Mouse (Mus musculus): Measurements from ENCODE around the gene Cd44. TPM values are rescaled to one million over a fixed set of nuclear protein-coding genes. Genes with fewer than 3 reads are reported as not detected.

Cd44 gene
- total RNA-seq, 2 experiments from 2014 or later = 31.8 to 61.6 TPM

DNA sequence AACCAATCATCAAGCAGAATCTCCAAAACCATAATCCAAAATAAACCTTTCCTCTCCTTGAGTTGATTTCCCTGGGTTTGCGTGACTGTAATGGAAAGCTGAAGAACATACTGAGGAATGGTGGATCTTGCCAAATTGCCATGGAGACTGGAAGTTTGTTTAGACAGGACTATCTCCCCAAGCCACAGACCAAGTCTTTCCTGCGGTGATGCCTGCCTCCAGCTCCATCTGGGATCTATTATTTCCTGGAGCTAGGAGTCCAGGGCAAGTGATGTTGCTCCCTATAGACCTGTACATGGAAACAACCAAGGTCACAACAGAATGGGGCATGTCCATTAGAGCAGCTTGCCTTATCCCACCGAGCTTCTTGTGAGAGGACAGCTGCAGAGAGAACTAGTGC lies 15.1 kb upstream of the Cd44 start:
- no peak for ATAC-seq (replicated peaks; ENCODE audit: low FRiP score, poor library complexity, severe bottlenecking)

DNA sequence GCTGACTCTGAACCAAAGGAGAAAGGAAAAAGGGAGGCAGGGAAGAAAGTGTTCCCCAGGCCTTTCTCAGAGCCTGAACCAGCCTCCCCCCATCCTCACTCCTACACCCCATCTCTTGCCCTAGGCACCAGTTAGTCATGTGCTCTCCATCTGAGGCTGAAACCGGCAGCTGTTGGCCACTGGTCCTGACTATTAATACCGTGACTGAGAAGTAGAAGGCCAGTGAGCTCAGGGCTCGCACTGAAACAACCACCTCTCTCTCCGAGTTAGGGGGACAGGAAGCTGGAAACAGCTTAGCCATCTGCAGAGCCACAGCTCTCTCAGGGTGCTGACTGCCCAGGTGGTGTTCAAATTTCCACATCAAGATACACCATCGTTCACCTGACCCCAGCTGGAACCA lies 13.2 kb upstream of the Cd44 start:
- no peak for ATAC-seq (replicated peaks; ENCODE audit: low FRiP score, poor library complexity, severe bottlenecking)

- peak; percentile 76 for ATAC-seq (replicated peaks; ENCODE audit: low FRiP score, poor library complexity, severe bottlenecking)
Observed at GRCm38 (mm10) chr2:102913833-102914545, 12.5 kb upstream of the Cd44 start.

GRCm38 (mm10) chr2:102912951-102913350 lies 11.5 kb upstream of the Cd44 start:
- ATAC-seq (replicated peaks; ENCODE audit: low FRiP score, poor library complexity, severe bottlenecking) = no peak

DNA sequence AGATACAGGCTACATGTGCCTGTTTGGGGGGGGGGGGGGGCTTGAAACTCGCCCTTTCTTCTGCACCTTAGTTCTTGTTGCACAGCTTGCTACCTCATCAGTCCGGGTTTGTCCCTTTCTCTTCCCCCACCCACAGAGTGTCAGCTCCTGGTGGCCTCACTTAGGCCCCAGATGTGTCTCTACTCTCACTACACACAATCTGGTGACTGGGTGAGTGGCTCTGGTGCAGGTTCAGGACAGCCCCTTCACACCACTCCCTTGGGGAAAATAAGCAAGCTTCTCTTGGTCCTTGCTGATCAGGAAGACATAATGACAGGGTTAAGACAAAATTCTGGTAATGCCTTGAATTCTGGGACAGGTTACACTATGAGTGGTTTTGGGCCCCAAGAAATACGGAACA lies 11.0 kb upstream of the Cd44 start:
- no peak for ATAC-seq (replicated peaks; ENCODE audit: low FRiP score, poor library complexity, severe bottlenecking)

- ATAC-seq (replicated peaks; ENCODE audit: low FRiP score, poor library complexity, severe bottlenecking) = no peak
Observed at GRCm38 (mm10) chr2:102909403-102909802, 7.9 kb upstream of the Cd44 start.

- no peak for ATAC-seq (replicated peaks; ENCODE audit: low FRiP score, poor library complexity, severe bottlenecking)
Observed at GRCm38 (mm10) chr2:102905604-102906003, 4.1 kb upstream of the Cd44 start.

- no peak for ATAC-seq (replicated peaks; ENCODE audit: low FRiP score, poor library complexity, severe bottlenecking)
Observed at GRCm38 (mm10) chr2:102901828-102902223, 361 bp upstream of the Cd44 start.

DNA sequence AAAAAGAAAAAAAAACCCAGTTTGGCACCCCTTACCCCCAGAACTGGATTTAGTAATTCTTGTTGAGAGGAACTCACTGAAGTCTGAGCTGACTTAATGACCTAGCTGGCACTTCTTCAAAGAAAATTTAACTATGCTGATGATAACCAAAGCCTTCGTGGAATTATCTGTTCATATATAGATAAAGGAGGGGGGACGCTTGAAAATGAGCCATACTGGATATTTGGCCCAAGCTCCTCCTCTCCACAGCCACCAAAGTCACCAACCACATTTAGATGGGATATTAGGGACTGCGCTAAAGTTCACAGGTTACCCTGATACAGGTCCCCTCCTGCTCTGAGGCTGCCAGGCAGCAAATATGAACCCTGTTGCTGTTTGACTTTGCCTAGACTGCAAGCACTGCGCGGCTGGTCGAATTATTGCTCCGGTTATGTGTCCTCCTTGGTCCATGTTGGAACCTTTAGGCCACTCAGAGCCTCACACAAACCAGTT lies 1.2 kb downstream of the Cd44 start:
- ATAC-seq (replicated peaks; ENCODE audit: low FRiP score, poor library complexity, severe bottlenecking) = peak; percentile 28; the same call in 1 of the 2 replicates

DNA sequence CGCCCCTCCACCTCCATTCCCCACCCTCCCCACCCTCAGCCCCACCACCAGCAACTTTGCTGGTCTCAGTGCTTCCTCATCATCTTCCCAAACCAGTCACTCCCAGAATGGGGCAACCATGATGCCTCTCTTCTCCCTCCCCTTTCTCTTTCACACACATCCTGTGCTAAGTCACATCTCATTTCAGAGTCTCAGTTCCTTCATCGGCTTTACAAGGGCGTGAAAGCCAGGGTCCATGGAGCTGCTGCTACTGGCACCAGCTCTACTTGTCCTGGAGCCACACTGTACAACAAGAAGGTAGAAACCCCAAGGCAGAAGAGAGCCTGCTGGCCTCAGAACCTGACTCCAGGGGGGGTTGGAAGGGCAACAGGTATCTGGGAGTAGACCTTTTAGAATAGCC lies 2.2 kb downstream of the Cd44 start:
- ATAC-seq (replicated peaks; ENCODE audit: low FRiP score, poor library complexity, severe bottlenecking) = no peak

DNA sequence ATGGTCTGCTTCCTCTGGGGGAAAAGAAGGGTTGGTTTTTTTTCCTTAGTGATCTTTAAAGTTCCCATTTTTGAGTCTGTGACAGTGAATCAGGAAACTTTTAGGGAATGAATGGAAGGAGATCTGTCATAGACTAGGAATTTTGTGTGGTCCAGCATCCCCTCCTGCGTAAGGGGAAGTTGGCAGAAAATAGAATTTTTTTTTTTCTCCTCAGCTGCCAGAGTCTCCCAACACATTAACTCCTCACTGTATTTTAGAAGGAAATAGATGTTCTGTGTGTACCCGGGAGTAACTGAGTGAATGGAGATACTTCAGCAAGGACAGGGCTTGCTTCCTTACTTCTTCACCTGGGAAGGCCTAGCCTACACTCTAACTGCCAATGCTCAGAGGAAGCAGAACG lies 2.9 kb downstream of the Cd44 start:
- ATAC-seq (replicated peaks; ENCODE audit: low FRiP score, poor library complexity, severe bottlenecking) = no peak

- ATAC-seq (replicated peaks; ENCODE audit: low FRiP score, poor library complexity, severe bottlenecking) = no peak
Observed at GRCm38 (mm10) chr2:102896154-102896553, 5.3 kb downstream of the Cd44 start.

DNA sequence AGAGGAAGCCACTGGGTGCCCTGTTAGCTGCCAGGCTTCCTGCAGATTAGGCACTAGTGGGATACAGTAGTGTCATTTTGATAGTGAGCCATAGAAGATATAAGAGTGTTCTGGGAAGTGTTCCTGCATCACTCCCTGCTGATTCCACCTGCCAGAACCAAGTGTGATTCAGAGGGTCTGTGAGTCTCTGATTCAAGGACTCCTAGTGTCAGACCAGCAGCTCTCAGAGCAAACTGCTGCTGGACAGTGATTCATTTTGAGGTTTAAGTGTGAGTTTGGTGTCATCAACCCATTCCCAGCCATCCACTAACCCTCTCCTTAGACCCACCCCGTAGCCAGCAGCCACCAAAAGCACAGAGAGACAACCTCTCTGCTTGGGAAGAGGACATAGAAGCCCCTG lies 6.3 kb downstream of the Cd44 start:
- ATAC-seq (replicated peaks; ENCODE audit: low FRiP score, poor library complexity, severe bottlenecking) = no peak

- no peak for ATAC-seq (replicated peaks; ENCODE audit: low FRiP score, poor library complexity, severe bottlenecking)
Observed at GRCm38 (mm10) chr2:102894785-102895184, 6.7 kb downstream of the Cd44 start.

DNA sequence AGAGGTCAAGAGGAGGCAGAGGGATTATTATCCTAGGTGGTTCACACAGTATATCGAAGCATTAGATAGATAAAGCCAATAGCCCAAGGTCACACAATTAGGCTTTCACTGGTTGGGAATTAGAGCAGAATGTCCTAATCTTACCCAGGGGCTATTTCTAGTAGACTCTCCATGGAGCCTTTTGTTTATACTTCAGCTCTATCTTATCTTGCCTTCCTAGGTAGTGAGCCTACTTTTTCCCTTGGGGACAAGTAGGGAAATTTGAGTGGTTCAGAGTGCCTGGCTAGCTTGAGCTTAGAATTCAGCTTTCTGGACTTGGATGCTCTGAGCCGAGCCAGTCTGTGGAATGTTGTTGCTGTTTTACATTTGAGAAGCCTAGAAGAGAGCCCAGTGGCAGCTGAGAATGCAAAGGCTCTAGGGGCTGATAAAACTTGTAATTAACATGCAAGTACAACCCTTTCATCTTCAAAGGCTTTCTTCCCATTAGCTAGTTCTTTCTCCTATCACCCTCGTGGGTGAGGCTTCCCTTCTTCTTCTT lies 12.7 kb downstream of the Cd44 start:
- no peak for ATAC-seq (replicated peaks; ENCODE audit: low FRiP score, poor library complexity, severe bottlenecking)

DNA sequence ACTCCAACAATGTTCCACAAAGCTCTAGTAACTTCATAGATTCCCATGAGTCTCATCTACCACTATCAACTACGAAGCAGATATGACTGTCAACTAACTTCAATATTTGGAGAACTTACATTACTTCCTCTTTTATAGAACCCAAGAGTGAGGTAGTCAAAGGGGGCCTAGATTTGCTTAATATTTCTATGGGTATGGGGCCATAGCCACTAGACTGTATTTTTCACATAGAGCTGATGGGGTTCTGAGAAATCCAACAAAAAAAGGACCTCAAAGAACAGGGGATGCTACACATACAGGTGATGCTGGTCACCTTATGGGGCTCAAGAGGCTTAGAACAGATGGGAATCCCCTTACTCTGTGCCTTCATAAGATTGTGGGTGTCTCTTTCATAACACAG lies 14.3 kb downstream of the Cd44 start:
- ATAC-seq (replicated peaks; ENCODE audit: low FRiP score, poor library complexity, severe bottlenecking) = no peak

- no peak for ATAC-seq (replicated peaks; ENCODE audit: low FRiP score, poor library complexity, severe bottlenecking)
Observed at GRCm38 (mm10) chr2:102886306-102886935, 15.0 kb downstream of the Cd44 start.

DNA sequence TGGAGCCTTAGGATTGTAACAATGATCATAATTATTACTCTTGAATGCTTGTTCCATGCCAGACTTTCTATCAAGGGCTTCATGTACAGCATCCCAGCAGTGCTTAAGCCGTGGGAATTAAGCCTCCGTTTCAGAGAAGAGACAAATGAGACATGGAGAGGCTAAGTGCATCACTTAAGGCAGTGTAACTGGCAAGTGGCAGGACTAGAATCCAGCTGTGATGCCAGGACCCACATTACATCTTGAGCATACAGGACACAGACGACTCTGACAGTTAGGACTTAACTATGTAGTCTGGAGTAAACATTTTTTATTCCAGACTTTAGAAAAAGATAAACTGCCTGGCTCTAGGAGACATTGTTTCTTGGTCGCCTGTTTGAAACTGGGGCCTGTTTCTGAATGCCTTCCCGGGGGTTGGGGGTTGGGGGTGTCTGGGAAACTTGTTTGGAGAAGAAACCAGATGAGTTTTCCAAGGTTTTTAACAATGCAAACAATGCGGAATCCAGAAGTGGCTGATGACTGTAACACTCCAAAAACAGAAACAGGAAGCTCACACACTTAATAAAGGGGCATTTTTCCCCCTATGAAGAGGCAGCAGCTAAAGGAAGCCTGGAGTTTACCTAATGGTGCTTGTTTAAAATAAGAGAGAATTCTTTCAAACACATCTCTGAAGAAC lies 18.7 kb downstream of the Cd44 start:
- no peak for ATAC-seq (replicated peaks; ENCODE audit: low FRiP score, poor library complexity, severe bottlenecking)

GRCm38 (mm10) chr2:102882004-102882588 lies 19.4 kb downstream of the Cd44 start:
- no peak for ATAC-seq (replicated peaks; ENCODE audit: low FRiP score, poor library complexity, severe bottlenecking)

DNA sequence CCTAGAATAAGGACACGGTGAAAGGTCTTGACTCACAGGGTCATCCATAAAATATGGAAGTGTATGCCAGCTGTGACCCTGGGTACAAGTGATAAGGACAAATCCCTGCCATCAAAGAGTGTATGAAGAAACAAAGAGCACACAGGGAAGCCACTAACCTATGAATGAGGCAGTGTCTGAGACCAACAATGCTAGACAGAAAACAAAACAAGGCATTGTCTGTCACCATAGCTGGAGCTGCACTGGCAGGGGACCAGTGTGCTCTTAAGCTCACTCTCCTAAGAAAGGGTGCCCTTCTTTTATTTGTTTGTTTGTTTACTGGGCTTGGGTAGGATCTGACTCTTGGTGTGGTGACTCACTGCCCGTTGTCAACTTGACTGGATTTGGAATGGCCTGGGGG lies 23.0 kb downstream of the Cd44 start:
- ATAC-seq (replicated peaks; ENCODE audit: low FRiP score, poor library complexity, severe bottlenecking) = no peak
